Mouse (Mus musculus) urinary bladder, adult 18-20 months (tissue): ENCODE results near the gene Tfdp2.
"Not testable (repeated sequence)": the region's sequence is repeated elsewhere in the genome, so short reads cannot be mapped to it uniquely, and the experiment has no call there.

Source experiments
- DNase-seq, 2 experiments: peaks; one replicate each; pipeline ENCODE4 v3.0.0; 2022; ENCODE audit warnings: low spot score in 2 of 2, mixed read lengths in 2 of 2

The Tfdp2 gene

DNA sequence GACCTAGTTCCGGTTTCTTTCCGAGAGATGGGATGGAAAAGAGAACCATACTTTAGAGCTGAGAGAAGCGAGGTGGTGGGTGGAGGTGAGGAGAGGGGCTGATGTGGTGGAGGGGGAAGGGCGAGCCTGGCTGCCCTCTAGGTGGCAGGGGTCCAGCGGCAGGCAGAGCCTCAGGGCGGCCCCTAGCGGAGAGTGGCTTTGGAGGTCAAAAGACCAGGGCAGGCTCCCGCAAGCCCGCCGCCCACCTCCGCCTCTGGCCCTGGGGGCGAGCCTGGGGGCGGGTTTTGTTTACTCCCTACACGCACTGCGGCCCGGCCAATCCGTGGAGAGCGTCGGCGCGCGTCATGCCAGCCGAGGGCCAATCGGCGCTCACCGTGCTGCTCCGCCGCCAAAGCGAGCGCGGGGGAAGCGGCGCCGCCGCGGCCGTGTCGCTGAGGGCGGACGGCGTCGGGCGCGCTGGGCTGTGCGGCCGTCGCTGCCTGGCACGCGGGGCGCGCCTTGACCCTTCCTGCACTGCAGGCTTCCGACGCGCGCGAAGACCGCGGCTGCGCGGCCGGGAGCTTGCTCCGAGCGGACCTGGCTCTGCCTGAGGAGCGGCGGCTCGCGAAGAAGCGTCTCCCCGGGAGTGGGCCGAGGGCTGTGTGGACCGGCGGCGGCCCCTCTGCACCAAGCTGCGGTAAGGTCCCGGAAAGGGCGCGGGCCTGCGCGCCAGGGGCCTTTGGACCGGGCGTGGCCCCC is at the start of gene Tfdp2:
Gene Tfdp2, plus strand, starts transcription at position 391 of the 738 bp plus-strand sequence.
- DNase-seq, result peak; percentile 80 to 82

DNA sequence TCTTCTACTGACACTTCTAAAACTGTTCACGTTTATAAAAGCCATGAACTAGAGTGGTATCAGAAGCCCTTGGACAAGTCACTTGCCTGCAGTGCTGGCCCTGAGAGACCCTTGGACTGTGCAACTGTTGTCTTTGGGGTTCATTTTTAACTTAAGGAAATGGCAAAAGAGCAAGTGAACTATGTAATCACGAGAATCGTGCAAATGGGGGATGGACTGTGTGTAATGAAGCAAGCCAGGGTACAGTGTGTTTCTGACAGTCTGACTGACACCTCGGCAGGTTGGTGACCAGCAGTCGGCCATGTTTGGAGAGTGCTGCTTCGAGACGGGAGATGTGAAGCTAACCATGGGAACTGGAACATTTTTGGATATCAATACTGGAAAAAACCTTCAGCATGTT is 43.3 kb upstream of the Tfdp2 start:
- no peak for DNase-seq

GRCm38 (mm10) chr9:96158431-96158830 is 37.6 kb upstream of the Tfdp2 start:
- DNase-seq, result no peak

DNA sequence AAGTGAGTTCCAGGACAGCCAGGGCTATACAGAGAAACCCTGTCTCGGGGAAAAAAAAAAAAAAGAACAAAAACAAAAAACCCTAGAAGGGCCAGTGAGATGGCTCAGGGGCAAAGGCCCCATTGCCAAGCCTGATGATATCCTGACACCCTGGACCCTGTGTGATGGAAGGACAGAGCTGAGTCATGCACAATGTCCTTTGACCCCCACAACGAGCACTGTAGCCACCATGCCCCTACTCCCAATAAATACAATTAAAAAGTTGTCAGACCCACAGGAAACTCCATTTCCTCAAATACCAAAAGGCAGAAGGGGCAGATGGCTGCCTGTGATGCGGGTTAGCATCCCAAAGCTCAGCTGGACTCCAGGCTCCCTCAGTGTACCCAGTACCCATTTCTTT is 37.0 kb upstream of the Tfdp2 start:
- DNase-seq, result no peak

GRCm38 (mm10) chr9:96160767-96161166 is 35.3 kb upstream of the Tfdp2 start:
- no peak for DNase-seq

DNA sequence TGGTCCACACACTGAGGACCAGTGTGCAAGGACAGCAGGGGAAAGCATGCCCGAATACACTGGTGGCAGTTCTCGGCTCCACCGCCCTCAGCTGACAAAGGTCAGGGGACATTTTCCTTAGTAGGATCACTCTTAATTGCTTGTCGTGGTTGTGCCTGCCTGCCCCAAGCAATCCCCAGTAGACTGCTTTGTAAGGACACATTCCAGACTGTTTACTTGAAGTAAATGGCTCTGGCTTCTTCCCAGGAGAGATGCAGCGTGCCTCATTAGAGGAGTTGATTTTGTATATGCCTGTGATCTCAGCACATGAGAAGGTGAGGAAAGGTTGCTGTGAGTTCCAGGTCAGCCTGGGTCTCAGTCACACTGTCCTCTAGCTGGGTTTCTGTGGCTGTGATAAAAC is 33.7 kb upstream of the Tfdp2 start:
- DNase-seq, result no peak

DNA sequence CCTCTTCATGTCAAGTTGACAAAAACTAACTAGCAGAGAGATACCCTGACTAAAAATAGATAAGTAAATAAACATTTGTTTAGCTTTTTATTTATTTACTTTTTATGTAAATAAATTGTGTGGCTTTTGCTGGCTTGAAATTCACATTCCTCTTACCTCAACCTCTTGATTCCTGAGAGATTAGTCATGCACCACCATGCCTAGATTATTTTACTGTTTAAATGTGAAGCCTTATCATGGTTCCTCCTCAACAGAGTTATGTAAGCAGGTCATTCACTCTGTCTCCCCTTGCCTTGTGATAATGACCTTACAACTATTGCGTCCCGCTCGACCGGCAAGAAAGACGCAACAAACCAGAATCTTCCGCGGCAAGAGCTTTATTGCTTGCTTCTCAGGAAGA is 32.6 kb upstream of the Tfdp2 start:
- no peak for DNase-seq

GRCm38 (mm10) chr9:96163983-96164382 is 32.1 kb upstream of the Tfdp2 start:
- DNase-seq, result not testable (repeated sequence)

GRCm38 (mm10) chr9:96167168-96167585 is 28.9 kb upstream of the Tfdp2 start:
- peak; percentile 31 to 40 for DNase-seq

- DNase-seq, result no peak
Observed at GRCm38 (mm10) chr9:96170600-96170999, 25.5 kb upstream of the Tfdp2 start.

- DNase-seq, result no peak
Observed at GRCm38 (mm10) chr9:96184909-96185308, 11.2 kb upstream of the Tfdp2 start.

DNA sequence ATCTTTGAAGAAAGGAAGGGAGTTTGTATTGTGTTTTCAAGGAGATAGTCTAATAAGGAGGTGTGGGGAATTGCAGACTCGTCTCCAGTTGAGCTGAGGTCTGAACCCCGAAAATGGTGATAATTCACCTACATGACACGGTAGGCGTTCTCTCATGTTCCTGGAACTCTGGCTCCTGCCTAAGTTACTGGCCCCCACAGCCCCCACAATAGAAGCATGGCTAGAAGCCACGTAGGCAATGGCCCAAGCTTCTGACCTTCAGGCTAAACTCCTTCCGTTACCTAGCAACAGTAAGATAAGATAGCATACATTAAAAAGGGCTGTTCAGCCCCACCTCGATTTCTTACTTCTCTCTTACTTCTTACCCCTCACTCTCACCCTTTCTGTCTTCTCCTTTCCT is 9.4 kb upstream of the Tfdp2 start:
- no peak for DNase-seq

GRCm38 (mm10) chr9:96196636-96197181 is 634 bp downstream of the Tfdp2 start:
- DNase-seq, result peak; percentile 27 to 43

GRCm38 (mm10) chr9:96197806-96198205 is 1.7 kb downstream of the Tfdp2 start:
- DNase-seq, result no peak

GRCm38 (mm10) chr9:96203663-96204062 is 7.6 kb downstream of the Tfdp2 start:
- no peak for DNase-seq

GRCm38 (mm10) chr9:96207428-96207827 is 11.4 kb downstream of the Tfdp2 start:
- DNase-seq, result no peak

- DNase-seq, result no peak
Observed at GRCm38 (mm10) chr9:96213036-96213645, 17.1 kb downstream of the Tfdp2 start.

GRCm38 (mm10) chr9:96214171-96214570 is 18.1 kb downstream of the Tfdp2 start:
- no peak for DNase-seq

GRCm38 (mm10) chr9:96217299-96217698 is 21.2 kb downstream of the Tfdp2 start:
- DNase-seq, result no peak

GRCm38 (mm10) chr9:96217799-96218198 is 21.7 kb downstream of the Tfdp2 start:
- no peak for DNase-seq

DNA sequence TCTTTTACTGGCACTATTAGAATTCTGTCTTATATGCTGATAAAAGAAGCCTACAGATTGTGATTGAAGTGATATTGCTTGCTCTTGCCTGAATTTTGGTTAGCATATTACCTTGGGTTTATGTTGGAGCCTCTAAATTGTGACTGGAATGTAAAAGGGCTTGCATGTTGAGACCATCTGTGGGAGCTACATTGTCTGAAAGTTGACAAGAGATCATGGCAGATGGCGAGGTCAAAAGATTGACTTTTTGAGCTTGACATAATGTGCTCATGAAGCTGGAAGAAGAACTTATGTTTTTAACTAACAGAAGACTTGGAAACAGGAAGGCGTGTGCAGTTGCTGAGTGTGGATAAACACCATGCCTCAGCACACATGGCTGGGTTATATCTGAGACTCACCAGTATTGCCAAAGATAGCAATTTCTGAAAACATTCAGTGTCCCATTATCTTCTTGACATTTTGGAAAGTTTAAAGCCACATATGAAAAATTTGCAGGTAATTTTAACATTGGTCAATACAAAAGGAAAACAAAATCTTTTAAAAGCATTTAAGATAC is 23.1 kb downstream of the Tfdp2 start:
- DNase-seq, result no peak

GRCm38 (mm10) chr9:96220419-96220818 is 24.3 kb downstream of the Tfdp2 start:
- no peak for DNase-seq

DNA sequence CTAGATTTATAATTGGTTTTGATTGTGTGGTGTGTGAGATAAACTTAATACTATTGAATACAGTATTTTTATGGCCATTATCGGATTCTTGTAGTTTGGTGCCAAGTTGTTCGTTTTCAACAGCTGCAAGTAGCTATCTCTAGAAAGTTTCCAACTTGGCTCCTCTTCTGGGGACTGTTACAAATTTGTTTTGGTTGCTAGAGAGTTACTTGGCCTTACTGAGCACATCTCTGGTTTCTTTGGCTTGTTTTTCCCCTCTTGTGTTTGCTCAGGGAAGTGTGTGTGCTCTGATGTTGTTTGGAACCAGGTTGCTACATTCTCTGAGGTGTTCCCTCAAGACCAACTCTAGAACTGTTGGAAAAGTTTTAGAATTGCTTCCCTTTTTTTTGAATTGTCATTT is 27.2 kb downstream of the Tfdp2 start:
- no peak for DNase-seq
